ENCODE assay signal across 24 mouse cellular contexts in the genomic region with DNA sequence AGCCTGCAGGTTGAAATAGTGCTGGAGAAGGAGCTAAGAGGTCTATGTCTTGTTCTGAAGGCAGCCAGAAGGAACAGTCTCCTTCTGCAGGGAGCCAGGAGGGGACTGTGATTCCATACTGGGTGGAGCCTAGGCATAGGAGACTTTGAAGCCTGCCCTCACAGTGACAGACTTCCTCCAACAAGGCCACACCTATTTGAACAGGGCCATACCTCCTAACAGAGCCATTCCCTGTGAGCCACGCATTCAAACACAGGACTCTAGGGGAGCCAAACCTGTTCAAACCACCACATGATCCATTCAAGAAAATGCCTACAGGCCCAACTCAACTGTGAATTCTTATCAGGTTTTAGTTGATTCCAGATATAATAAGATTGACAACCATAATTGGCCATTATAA.
DNase-seq lines count a peak whose midpoint lies in the region; ATAC-seq and TF ChIP-seq lines count a peak whose summit lies in the region.
"Had no signal": no experiment of that assay in that cellular context is flagged by ENCODE, and none has a peak within 500 bp of the region (broad histone marks: within the 10 kb centered on the region; RNA-seq: fewer than 3 reads in every experiment).

No protein-coding gene starts in this region.

- H3K9me3 ChIP-seq in intestine, postnatal 0 days (ENCODE audit: control insufficient read depth) = 0 out of 2 replicates have a peak, but pooled peaks cover 4% of the 10 kb centered on the region
- no peaks in the 10 kb centered on the region for H3K9me3 ChIP-seq in stomach, embryonic 15.5 days
- peaks cover 11% of the 10 kb centered on the region; the same call in 1 of the 2 replicates for H3K9me3 ChIP-seq in hindbrain, embryonic 12.5 days (replicated peaks)
- H3K9me3 ChIP-seq in hindbrain, embryonic 16.5 days (ENCODE audit: control insufficient read depth, low read length) = peaks cover 10% of the 10 kb centered on the region

- H3K36me3 ChIP-seq in intestine, postnatal 0 days (ENCODE audit: control insufficient read depth, insufficient read depth) = no peaks in the 10 kb centered on the region
- no peaks in the 10 kb centered on the region for H3K36me3 ChIP-seq in stomach, embryonic 15.5 days
- H3K36me3 ChIP-seq in hindbrain, embryonic 12.5 days = no peaks in the 10 kb centered on the region
- peaks cover 5% of the 10 kb centered on the region for H3K36me3 ChIP-seq in hindbrain, embryonic 16.5 days (ENCODE audit: control insufficient read depth, insufficient read depth, low read length)
- H3K36me3 ChIP-seq: embryonic facial prominence, embryonic 10.5 days; embryonic facial prominence, embryonic 12.5 days; forebrain, embryonic 15.5 days; G1E had no signal

- no peak overlapping the region for H3K9ac ChIP-seq in intestine, postnatal 0 days (ENCODE audit: low read depth, low read length)
- H3K9ac ChIP-seq in stomach, embryonic 15.5 days = no peak overlapping the region
- no peak overlapping the region for H3K9ac ChIP-seq in hindbrain, embryonic 12.5 days
- no peak overlapping the region for H3K9ac ChIP-seq in hindbrain, embryonic 16.5 days (ENCODE audit: low read depth, low read length)
- H3K9ac ChIP-seq: embryonic facial prominence, embryonic 12.5 days; forebrain, embryonic 13.5 days; forebrain, embryonic 15.5 days; forebrain, postnatal 0 days had no signal

- DNase-seq in ES-CJ7 (ENCODE audit: low read depth, low spot score) (peak; percentile 22), R1 (ENCODE audit: low read depth, low spot score) (peak; percentile 72)
- DNase-seq in urinary bladder, postnatal 4 days (ENCODE audit: low spot score in 2 of 2) = no peak
- no peak for DNase-seq in adrenal gland, postnatal 14 days
- DNase-seq: adrenal gland, adult 8-10 months; adrenal gland, postnatal 25 days; cerebellum, adult 11 months; cerebellum, adult 18-20 months; cerebellum, adult 8-10 months; cerebellum, adult 9-11 months; cerebellum, postnatal 14 days; cerebellum, postnatal 36 days; forebrain, postnatal 0 days had no signal

- ATAC-seq in intestine, postnatal 0 days = 0 out of 2 replicates have a peak, but pooled peaks have one; percentile 43
- ATAC-seq in stomach, embryonic 15.5 days (ENCODE audit: insufficient read depth, low FRiP score, low read depth) = 0 out of 2 replicates have a peak, but pooled peaks have one; percentile 27
- ATAC-seq in hindbrain, embryonic 12.5 days (ENCODE audit: low FRiP score) = no peak
- no peak for ATAC-seq in hindbrain, embryonic 16.5 days
- ATAC-seq: activated CD4-positive, CD25-positive, alpha-beta regulatory T cell, adult 4 months; forebrain, embryonic 13.5 days; forebrain, embryonic 15.5 days; forebrain, postnatal 0 days; Patski had no signal

- H3K27ac ChIP-seq in intestine, postnatal 0 days (ENCODE audit: low read depth, low read length) = no peak overlapping the region
- no peak overlapping the region for H3K27ac ChIP-seq in stomach, embryonic 15.5 days
- no peak overlapping the region for H3K27ac ChIP-seq in hindbrain, embryonic 12.5 days
- H3K27ac ChIP-seq in hindbrain, embryonic 16.5 days (ENCODE audit: low read depth, low read length) = no peak overlapping the region
- H3K27ac ChIP-seq: embryonic facial prominence, embryonic 10.5 days; embryonic facial prominence, embryonic 12.5 days; forebrain, embryonic 13.5 days; forebrain, embryonic 15.5 days had no signal

- no peaks in the 10 kb centered on the region for H3K4me1 ChIP-seq in intestine, postnatal 0 days (replicated peaks; ENCODE audit: control insufficient read depth, insufficient read depth, low read length)
- H3K4me1 ChIP-seq in stomach, embryonic 15.5 days = no peaks in the 10 kb centered on the region
- H3K4me1 ChIP-seq in hindbrain, embryonic 12.5 days = 0 out of 2 replicates have a peak, but pooled peaks cover 3% of the 10 kb centered on the region
- no peaks in the 10 kb centered on the region; the same call in 1 of the 2 replicates for H3K4me1 ChIP-seq in hindbrain, embryonic 16.5 days (ENCODE audit: control insufficient read depth, insufficient read depth, low read depth, low read length)
- H3K4me1 ChIP-seq: embryonic facial prominence, embryonic 10.5 days; embryonic facial prominence, embryonic 12.5 days had no signal

- H3K4me3 ChIP-seq in intestine, postnatal 0 days (ENCODE audit: low read depth, low read length) = no peak overlapping the region
- no peak overlapping the region for H3K4me3 ChIP-seq in stomach, embryonic 15.5 days (replicated peaks)
- no peak overlapping the region for H3K4me3 ChIP-seq in hindbrain, embryonic 12.5 days
- H3K4me3 ChIP-seq in hindbrain, embryonic 16.5 days (ENCODE audit: low read length) = no peak overlapping the region
- H3K4me3 ChIP-seq: embryonic facial prominence, embryonic 10.5 days; embryonic facial prominence, embryonic 12.5 days; forebrain, embryonic 13.5 days; forebrain, embryonic 15.5 days had no signal

- no peaks in the 10 kb centered on the region for H3K27me3 ChIP-seq in intestine, postnatal 0 days (replicated peaks; ENCODE audit: control insufficient read depth, insufficient read depth, low read length)
- H3K27me3 ChIP-seq in stomach, embryonic 15.5 days (replicated peaks) = no peaks in the 10 kb centered on the region
- H3K27me3 ChIP-seq in hindbrain, embryonic 12.5 days = no peaks in the 10 kb centered on the region
- H3K27me3 ChIP-seq in hindbrain, embryonic 16.5 days (replicated peaks; ENCODE audit: control insufficient read depth, insufficient read depth, low read length) = no peaks in the 10 kb centered on the region
- H3K27me3 ChIP-seq: embryonic facial prominence, embryonic 12.5 days; forebrain, embryonic 13.5 days; forebrain, embryonic 15.5 days had no signal

- no peak for TF ChIP-seq CTCF in intestine, postnatal 0 days (IDR thresholded peaks at IDR 0.05; ENCODE audit: low read depth)

- no peak overlapping the region for H3K4me2 ChIP-seq in intestine, postnatal 0 days (replicated peaks; ENCODE audit: low read depth)
- no peak overlapping the region for H3K4me2 ChIP-seq in stomach, embryonic 15.5 days
- no peak overlapping the region for H3K4me2 ChIP-seq in hindbrain, embryonic 12.5 days (replicated peaks)
- no peak overlapping the region for H3K4me2 ChIP-seq in hindbrain, embryonic 16.5 days (ENCODE audit: low read length)
- H3K4me2 ChIP-seq: embryonic facial prominence, embryonic 12.5 days; forebrain, embryonic 13.5 days; forebrain, embryonic 15.5 days had no signal

- WGBS in intestine, postnatal 0 days = 45% methylated on average over 1 of the region's 1 CpGs
- WGBS in stomach, embryonic 15.5 days = 53% methylated on average over 1 of the region's 1 CpGs
- 67% methylated on average over 1 of the region's 1 CpGs for WGBS in hindbrain, embryonic 12.5 days
- WGBS in hindbrain, embryonic 16.5 days = 68% methylated on average over 1 of the region's 1 CpGs

Comparison
In these comparisons a context has a peak if more than half of its experiments do, and no peak if none do; other contexts are left out.
1. DNase-seq: peak in ES-CJ7 (single experiment) and R1 (single experiment); none in urinary bladder, postnatal 4 days (0 of 2) and adrenal gland, postnatal 14 days (single experiment).
2. ATAC-seq: peak in intestine, postnatal 0 days (single experiment) and stomach, embryonic 15.5 days (single experiment); none in hindbrain, embryonic 12.5 days (single experiment) and hindbrain, embryonic 16.5 days (single experiment).